Mouse (Mus musculus): ENCODE data around the gene Ubash3b.

Ubash3b gene

DNA sequence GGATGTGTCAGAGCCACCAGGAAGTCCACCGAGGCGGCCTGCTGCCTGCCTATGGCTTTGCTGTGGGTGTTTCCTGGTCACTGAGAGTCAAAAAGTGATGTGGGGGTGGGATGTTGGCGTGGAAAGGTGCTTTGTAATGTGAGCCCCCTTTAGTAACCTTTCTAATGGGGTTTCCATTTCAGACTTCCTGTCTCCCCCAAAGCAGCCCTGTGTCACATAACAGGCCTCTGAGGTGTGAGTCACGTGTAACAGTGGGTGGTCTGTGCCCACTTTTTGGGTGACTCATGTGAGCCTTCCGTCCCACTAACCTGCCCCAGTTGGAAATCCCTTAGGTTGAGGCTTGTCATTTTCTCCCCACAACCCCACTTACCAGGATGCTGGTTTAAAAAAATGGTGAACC is 167.4 kb downstream of the Ubash3b start:
- no peak for DNase-seq (ENCODE audit: low spot score)

DNA sequence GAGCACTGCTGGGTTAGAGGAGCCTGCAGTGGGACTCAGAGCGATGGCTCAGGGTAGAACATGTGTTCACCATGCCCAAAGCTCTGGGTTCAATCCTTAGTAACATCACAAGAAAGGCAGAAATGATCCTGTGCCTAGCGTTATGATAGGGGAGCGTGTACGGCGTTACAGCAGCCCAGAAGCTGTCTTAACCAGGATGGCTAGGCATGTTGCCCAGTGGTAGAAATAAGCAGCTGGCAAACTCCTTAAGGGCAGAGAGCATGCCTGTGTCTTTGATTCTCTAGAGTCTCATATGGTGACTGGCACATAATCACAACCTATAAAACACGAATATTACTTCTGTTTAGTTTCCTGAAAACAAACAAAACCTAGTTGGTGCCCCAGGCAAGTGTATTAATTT is 170.0 kb downstream of the Ubash3b start:
- no peak for DNase-seq (ENCODE audit: low spot score)

- no peak for DNase-seq (ENCODE audit: low spot score)
Measured at GRCm38 (mm10) chr9:40989940-40990588, 171.4 kb downstream of the Ubash3b start.

DNA sequence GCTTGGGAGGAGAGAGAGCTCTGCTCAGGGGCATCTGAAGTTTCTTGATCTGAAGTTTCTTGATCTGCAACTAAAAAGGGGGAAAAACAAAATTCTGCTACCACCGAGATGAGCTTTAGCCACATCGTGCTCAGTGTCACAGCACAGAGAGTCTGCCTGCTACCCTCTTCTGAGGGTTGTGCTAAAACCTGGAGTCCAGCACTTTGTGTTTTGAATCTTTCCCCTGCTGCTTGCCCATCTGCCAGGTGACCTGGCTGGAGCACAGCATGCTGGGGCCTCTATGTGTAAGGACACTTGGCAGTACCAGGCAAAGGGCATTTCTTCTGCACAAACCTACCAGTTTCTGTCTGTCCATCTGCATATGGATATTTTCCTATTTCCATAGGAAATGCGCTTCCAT is 177.2 kb downstream of the Ubash3b start:
- no peak for DNase-seq (ENCODE audit: low spot score)

DNA sequence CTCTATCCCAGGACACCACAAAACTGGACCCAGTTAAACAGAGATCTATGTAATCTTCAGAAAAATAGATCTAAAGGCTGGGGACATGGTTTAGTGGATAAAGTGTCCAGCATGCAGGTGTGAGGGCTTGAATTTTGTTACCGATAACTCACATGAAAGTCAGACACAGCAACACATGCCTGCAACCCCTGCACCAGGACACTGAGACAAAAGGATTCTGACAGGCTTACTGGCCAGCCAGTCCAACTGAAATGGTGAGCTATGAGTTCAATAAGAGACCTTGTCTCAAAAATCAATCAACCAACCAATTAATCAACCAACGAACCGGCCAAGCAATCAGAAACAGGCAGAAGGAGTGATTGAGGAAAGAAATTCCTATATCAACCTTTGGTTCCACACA is 177.7 kb downstream of the Ubash3b start:
- DNase-seq (ENCODE audit: low spot score) = no peak

- DNase-seq (ENCODE audit: low spot score) = no peak
Measured at GRCm38 (mm10) chr9:40982480-40982879, 179.0 kb downstream of the Ubash3b start.

- DNase-seq (ENCODE audit: low spot score) = peak; percentile 15
Measured at GRCm38 (mm10) chr9:40974042-40974801, 187.3 kb downstream of the Ubash3b start.

DNA sequence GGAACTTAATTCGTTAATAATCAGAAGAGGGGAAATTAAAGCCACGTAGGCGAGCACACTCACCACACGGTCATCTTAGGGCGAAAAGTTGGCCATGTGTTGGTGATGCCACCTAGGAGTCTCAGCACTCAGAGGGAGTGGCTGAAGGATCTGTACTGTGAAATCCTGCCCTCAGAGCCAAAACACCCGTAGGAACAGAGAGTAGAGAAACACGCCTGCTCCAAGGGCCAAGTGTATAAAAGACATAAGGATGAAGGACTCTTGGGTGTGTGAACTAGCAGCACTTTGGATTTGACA is 197.1 kb downstream of the Ubash3b start:
- no peak for DNase-seq (ENCODE audit: low spot score)

DNA sequence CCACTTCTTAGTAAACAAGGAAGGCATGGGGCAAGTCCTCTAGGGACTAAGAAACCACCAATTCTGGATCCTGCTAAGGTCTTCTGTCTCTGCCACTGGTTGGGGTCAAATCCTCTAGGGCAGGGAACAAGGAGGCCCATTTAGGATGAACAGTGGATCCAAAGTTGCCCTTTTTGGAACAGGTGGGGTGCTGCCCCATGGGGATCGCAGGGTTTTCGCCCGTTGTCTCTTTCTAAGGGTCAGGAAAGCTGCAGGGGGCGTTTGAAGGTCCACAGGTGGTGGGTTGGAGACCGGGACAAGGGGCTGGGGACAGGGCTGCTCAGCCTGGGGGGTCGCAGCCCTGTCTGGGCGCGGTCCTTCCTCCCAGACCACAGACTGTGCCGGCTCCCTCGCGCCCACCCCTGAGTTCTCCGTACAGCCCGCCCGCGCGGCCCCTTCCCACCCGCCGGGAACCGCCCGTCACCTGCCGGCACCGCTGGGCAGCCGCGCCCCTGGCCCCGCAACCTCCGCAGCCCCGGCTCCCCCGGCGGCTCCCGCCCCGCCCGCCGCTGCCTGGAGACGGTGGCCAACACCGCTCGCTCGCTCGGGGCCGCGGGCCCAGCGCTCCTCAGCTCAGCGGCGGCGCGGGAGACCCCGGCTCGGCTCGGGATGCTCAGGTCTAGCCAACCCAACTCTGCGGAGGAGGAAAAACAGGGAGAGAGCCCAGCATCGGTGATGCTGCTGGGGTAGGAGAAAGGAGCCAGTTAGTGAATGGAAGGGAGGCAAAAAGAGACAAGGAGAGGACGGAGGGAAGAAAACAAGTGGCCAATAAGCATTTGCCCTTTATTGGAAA is 197.7 kb downstream of the Ubash3b start, which contains the start of gene Jhy:
Gene Jhy, minus strand, starts transcription at position 533 of the 832 bp plus-strand sequence.
- DNase-seq (ENCODE audit: low spot score) = peak; percentile 9

- no peak for DNase-seq (ENCODE audit: low spot score)
Measured at GRCm38 (mm10) chr9:40961401-40961800, 200.1 kb downstream of the Ubash3b start.
